ENCODE assay signal across 27 mouse cellular contexts in the genomic region with DNA sequence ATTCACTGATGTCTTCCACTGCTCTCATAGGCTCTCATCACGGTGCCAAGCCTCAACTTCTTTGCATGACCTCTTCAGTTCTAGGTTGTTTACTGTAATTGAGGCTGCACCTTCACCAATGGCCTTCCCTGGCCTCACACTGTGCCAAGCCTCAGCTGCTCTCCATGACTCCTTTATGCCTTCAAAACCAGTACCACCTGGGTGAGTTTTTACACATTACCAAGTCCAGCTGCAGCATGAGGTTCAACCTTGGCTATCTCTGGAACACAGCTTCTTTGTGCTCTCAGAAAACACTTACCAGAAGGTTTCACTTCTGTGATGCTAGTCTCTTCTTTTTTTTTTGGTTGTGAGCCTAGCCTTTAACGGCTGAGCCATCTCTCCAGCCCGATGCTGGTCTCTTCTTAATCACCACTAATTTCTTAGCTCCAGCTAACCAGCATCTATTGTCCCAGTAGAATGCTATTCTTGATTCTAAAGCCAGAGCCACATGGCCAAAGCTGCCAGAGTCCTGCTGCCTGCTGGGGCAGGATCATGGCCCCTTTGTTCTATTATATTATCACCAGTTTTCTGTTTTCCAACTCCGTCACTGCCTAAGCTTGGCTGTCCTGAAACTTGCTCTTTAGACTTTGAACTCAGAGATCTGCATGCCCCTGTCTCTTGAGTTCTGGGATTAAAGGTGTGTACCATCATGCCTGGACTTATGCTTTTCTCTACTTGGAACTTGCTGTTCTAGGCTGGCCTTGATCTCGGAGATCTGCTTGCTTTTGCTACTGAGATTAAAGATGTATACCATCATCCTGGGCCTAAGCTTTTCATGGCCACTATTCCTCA. TPM values are rescaled to one million over a fixed set of nuclear protein-coding genes. Genes with fewer than 3 reads are reported as not detected.
DNase-seq lines count a peak whose midpoint lies in the region; ATAC-seq and TF ChIP-seq lines count a peak whose summit lies in the region.
"Had no signal": no experiment of that assay in that cellular context is flagged by ENCODE, and none has a peak within 500 bp of the region (broad histone marks: within the 10 kb centered on the region; RNA-seq: fewer than 3 reads in every experiment).

No protein-coding gene starts in this region.

- peak; percentile 48 to 64 for DNase-seq in kidney, adult 8-10 months
- no peak for DNase-seq in kidney, postnatal 10 days
- DNase-seq in liver, postnatal 0 days: no peak
- DNase-seq in heart, postnatal 4 days: no peak
- DNase-seq: adrenal gland, postnatal 25 days; cerebellum, adult 18-20 months; cerebellum, postnatal 10 days; forebrain, postnatal 0 days; heart, postnatal 10 days; layer of hippocampus, adult 9-11 months; lung, postnatal 36 days; retina, postnatal 1 day; right cerebral cortex, postnatal 14 days; thymus, adult 18-20 months; thymus, postnatal 25 days had no signal

- 68% methylated on average over 5 of the region's 5 CpGs for WGBS in liver, postnatal 0 days (ENCODE audit: insufficient replicate concordance)
- 66% methylated on average over 5 of the region's 5 CpGs for WGBS in liver, embryonic 12.5 days (ENCODE audit: insufficient replicate concordance)
- WGBS in intestine, embryonic 16.5 days: 72% methylated on average over 5 of the region's 5 CpGs

- no peak overlapping the region for H3K4me3 ChIP-seq in liver, postnatal 0 days (ENCODE audit: low read depth, low read length)
- H3K4me3 ChIP-seq in liver, embryonic 12.5 days: no peak overlapping the region
- H3K4me3 ChIP-seq in intestine, embryonic 16.5 days (ENCODE audit: low read length): no peak overlapping the region
- H3K4me3 ChIP-seq: erythroblast, embryonic 14.5 days; heart, embryonic 13.5 days; hindbrain, embryonic 10.5 days; hindbrain, embryonic 15.5 days; limb, embryonic 10.5 days; limb, embryonic 15.5 days had no signal

- H3K9me3 ChIP-seq in liver, postnatal 0 days (ENCODE audit: low read length): no peaks in the 10 kb centered on the region
- no peaks in the 10 kb centered on the region for H3K9me3 ChIP-seq in liver, embryonic 12.5 days (replicated peaks)
- H3K9me3 ChIP-seq in intestine, embryonic 16.5 days (ENCODE audit: control insufficient read depth, low read length): no peaks in the 10 kb centered on the region
- H3K9me3 ChIP-seq: heart, embryonic 13.5 days; hindbrain, embryonic 10.5 days; hindbrain, embryonic 15.5 days; limb, embryonic 10.5 days; limb, embryonic 15.5 days had no signal

- ATAC-seq in liver, postnatal 0 days: no peak
- no peak for ATAC-seq in liver, embryonic 12.5 days
- ATAC-seq in intestine, embryonic 16.5 days: peak; percentile 63
- no peak for ATAC-seq in granulocyte monocyte progenitor cell, adult 5-6 weeks (replicated peaks; ENCODE audit: poor library complexity, severe bottlenecking)
- ATAC-seq: forebrain, postnatal 0 days; inflammation-experienced regulatory T-cells, adult 6 months had no signal

- no peak overlapping the region for H3K9ac ChIP-seq in liver, postnatal 0 days (replicated peaks)
- no peak overlapping the region for H3K9ac ChIP-seq in liver, embryonic 12.5 days
- no peak overlapping the region for H3K9ac ChIP-seq in intestine, embryonic 16.5 days (ENCODE audit: low read depth, low read length)
- H3K9ac ChIP-seq: forebrain, postnatal 0 days; heart, embryonic 13.5 days; hindbrain, embryonic 15.5 days; limb, embryonic 15.5 days had no signal

- H3K27me3 ChIP-seq in liver, postnatal 0 days (ENCODE audit: insufficient read depth, low read length): no peaks in the 10 kb centered on the region
- H3K27me3 ChIP-seq in liver, embryonic 12.5 days (replicated peaks): peaks cover 3% of the 10 kb centered on the region; the same call in 1 of the 2 replicates
- H3K27me3 ChIP-seq in intestine, embryonic 16.5 days (replicated peaks; ENCODE audit: control insufficient read depth, insufficient read depth, low read length): no peaks in the 10 kb centered on the region
- H3K27me3 ChIP-seq: limb, embryonic 15.5 days had no signal

- H3K27ac ChIP-seq in liver, postnatal 0 days (ENCODE audit: low read depth): 0 out of 2 replicates have a peak overlapping the region, but pooled peaks have one; percentile 16
- H3K27ac ChIP-seq in liver, embryonic 12.5 days: no peak overlapping the region
- no peak overlapping the region for H3K27ac ChIP-seq in intestine, embryonic 16.5 days (ENCODE audit: low read length)
- H3K27ac ChIP-seq: heart, embryonic 13.5 days; hindbrain, embryonic 10.5 days; hindbrain, embryonic 15.5 days; limb, embryonic 10.5 days; limb, embryonic 15.5 days; stomach, postnatal 0 days had no signal

- no peak for TF ChIP-seq EP300 in liver, postnatal 0 days (IDR thresholded peaks at IDR 0.05; ENCODE audit: low read depth)

- peaks cover 18% of the 10 kb centered on the region for H3K4me1 ChIP-seq in liver, postnatal 0 days (ENCODE audit: insufficient read depth)
- peaks cover 12% of the 10 kb centered on the region for H3K4me1 ChIP-seq in liver, embryonic 12.5 days
- H3K4me1 ChIP-seq in intestine, embryonic 16.5 days (ENCODE audit: control insufficient read depth, insufficient read depth, low read length): peaks cover 7% of the 10 kb centered on the region; the same call in 1 of the 2 replicates

- H3K36me3 ChIP-seq in liver, postnatal 0 days (replicated peaks; ENCODE audit: insufficient read depth, low read length): no peaks in the 10 kb centered on the region
- H3K36me3 ChIP-seq in liver, embryonic 12.5 days: no peaks in the 10 kb centered on the region
- no peaks in the 10 kb centered on the region for H3K36me3 ChIP-seq in intestine, embryonic 16.5 days (ENCODE audit: control insufficient read depth, insufficient read depth, low read length)
- H3K36me3 ChIP-seq: heart, embryonic 13.5 days; hindbrain, embryonic 10.5 days; hindbrain, embryonic 15.5 days; limb, embryonic 10.5 days; limb, embryonic 15.5 days had no signal

- H3K4me2 ChIP-seq in liver, postnatal 0 days (ENCODE audit: low read depth, low read length): no peak overlapping the region
- no peak overlapping the region for H3K4me2 ChIP-seq in liver, embryonic 12.5 days
- H3K4me2 ChIP-seq in intestine, embryonic 16.5 days (ENCODE audit: low read depth, low read length): no peak overlapping the region
- H3K4me2 ChIP-seq: heart, embryonic 13.5 days; hindbrain, embryonic 15.5 days; limb, embryonic 15.5 days; midbrain, embryonic 11.5 days had no signal

- no peak for TF ChIP-seq CTCF in liver, postnatal 0 days (IDR thresholded peaks at IDR 0.05; ENCODE audit: low read depth)

RNA-seq across cellular contexts. Expression of a gene that starts 4.2 kb away (rescaled TPM):
- polyA plus RNA-seq in liver, postnatal 0 days (2015; fragmentation: Nextera tagmentation; extraction: Ambion mirVana): 0.07 and 0.08 TPM in 2 replicates
- polyA plus RNA-seq in liver, embryonic 12.5 days (2016; fragmentation: Nextera tagmentation; extraction: Ambion mirVana): 0.05 and 0.06 TPM in 2 replicates
- polyA plus RNA-seq in intestine, embryonic 16.5 days (2015; fragmentation: Nextera tagmentation; extraction: Ambion mirVana): 0.31 and 0.32 TPM in 2 replicates
- total RNA-seq in granulocyte monocyte progenitor cell, adult 5-6 weeks (2014; fragmentation: Nextera tagmentation): 0.26 TPM in 1 of 2 replicates, not detected in the other
- total RNA-seq in granulocyte monocyte progenitor cell, adult 5-6 weeks (2017): 0.47 and 1.1 TPM in 2 replicates
- total RNA-seq in heart, postnatal 4 days (2021): 1 to 10 TPM in 1 of 2 experiments, under 1 TPM in 1; 0.79 to 1.1 TPM
- polyA plus RNA-seq: erythroblast, embryonic 14.5 days; hindbrain, embryonic 15.5 days had no signal

RNA-seq across cellular contexts. Expression of a gene that starts 7.0 kb away (rescaled TPM):
- 6.0 TPM in 2 replicates for polyA plus RNA-seq in liver, postnatal 0 days (2015; fragmentation: Nextera tagmentation; extraction: Ambion mirVana)
- polyA plus RNA-seq in liver, embryonic 12.5 days (2016; fragmentation: Nextera tagmentation; extraction: Ambion mirVana): 2.6 and 2.7 TPM in 2 replicates
- polyA plus RNA-seq in intestine, embryonic 16.5 days (2015; fragmentation: Nextera tagmentation; extraction: Ambion mirVana): 2.7 and 8.0 TPM in 2 replicates
- total RNA-seq in granulocyte monocyte progenitor cell, adult 5-6 weeks (2014; fragmentation: Nextera tagmentation): 17.6 and 25.0 TPM in 2 replicates
- total RNA-seq in granulocyte monocyte progenitor cell, adult 5-6 weeks (2017): 9.9 and 10.9 TPM in 2 replicates
- total RNA-seq in heart, postnatal 4 days (2021): 1 to 10 TPM; 1.2 to 2.1 TPM

RNA-seq across cellular contexts. Expression of a gene that starts 53.9 kb away (rescaled TPM):
- polyA plus RNA-seq in liver, postnatal 0 days (2015; fragmentation: Nextera tagmentation; extraction: Ambion mirVana): 3.7 and 4.6 TPM in 2 replicates
- 7.7 and 8.2 TPM in 2 replicates for polyA plus RNA-seq in liver, embryonic 12.5 days (2016; fragmentation: Nextera tagmentation; extraction: Ambion mirVana)
- polyA plus RNA-seq in intestine, embryonic 16.5 days (2015; fragmentation: Nextera tagmentation; extraction: Ambion mirVana): 12.8 and 13.8 TPM in 2 replicates
- 26.9 and 30.2 TPM in 2 replicates for total RNA-seq in granulocyte monocyte progenitor cell, adult 5-6 weeks (2014; fragmentation: Nextera tagmentation)
- total RNA-seq in granulocyte monocyte progenitor cell, adult 5-6 weeks (2017): 31.1 and 35.8 TPM in 2 replicates
- 10 to 100 TPM; 18.8 to 20.3 TPM for total RNA-seq in heart, postnatal 4 days (2021)

Comparison
In these comparisons a context has a peak if more than half of its experiments do, and no peak if none do; other contexts are left out.
1. DNase-seq: peak in kidney, adult 8-10 months (2 of 2); none in kidney, postnatal 10 days (single experiment), liver, postnatal 0 days (single experiment) and heart, postnatal 4 days (single experiment).